Mouse (Mus musculus) G1E (cell line): Measurements from ENCODE around the gene Prkg2. TPM values are rescaled to one million over a fixed set of nuclear protein-coding genes. Genes with fewer than 3 reads are reported as not detected.

ENCODE experiments used
- ATAC-seq: 2 replicates; pipeline ENCODE4 v1.8.0; 2016; ENCODE audit warnings: mild to moderate bottlenecking; ENCODE audit not compliant: insufficient number of reproducible peaks, poor library complexity, low FRiP score, severe bottlenecking; ENCODE audit errors: extremely low read depth
- DNase-seq: peaks from one replicate; pipeline ENCODE4 v3.0.0; 2012; ENCODE audit warnings: low spot score
- H3K27me3 ChIP-seq: 2 replicates; pipeline ENCODE4 v1.6.1; 2012; ENCODE audit warnings: mild to moderate bottlenecking, low read length, inconsistent platforms; ENCODE audit not compliant: insufficient read depth
- H3K36me3 ChIP-seq: replicated peaks from 2 replicates; pipeline ENCODE3; 2012; ENCODE audit warnings: mild to moderate bottlenecking, inconsistent platforms
- H3K4me1 ChIP-seq: 2 replicates; pipeline ENCODE4 v1.6.1; 2012; ENCODE audit warnings: low read depth, low read length, inconsistent platforms, mixed read lengths; ENCODE audit not compliant: insufficient read depth
- H3K4me3 ChIP-seq: 2 replicates; pipeline ENCODE4 v1.5.1; 2012; ENCODE audit warnings: low read depth, mild to moderate bottlenecking, inconsistent platforms, low read length, moderate library complexity, mixed read lengths
- H3K9me3 ChIP-seq: replicated peaks from 2 replicates; pipeline ENCODE4 v1.6.1; 2012; ENCODE audit warnings: inconsistent platforms
- CTCF ChIP-seq: IDR thresholded peaks from 2 replicates; pipeline ENCODE4 v1.5.1; 2012; ENCODE audit warnings: low read depth, low read length, inconsistent platforms, mixed read lengths
- GATA1 ChIP-seq: IDR thresholded peaks from 2 replicates; pipeline ENCODE4 v1.6.1; 2012; ENCODE audit warnings: borderline replicate concordance, low read length, inconsistent platforms, mixed read lengths
- GATA2 ChIP-seq: IDR thresholded peaks from 2 replicates; pipeline ENCODE4 v1.6.1; 2012; ENCODE audit warnings: low read depth, low read length, inconsistent platforms, borderline replicate concordance
- POLR2AphosphoS5 ChIP-seq: IDR thresholded peaks from 2 replicates; pipeline ENCODE4 v1.6.1; 2012; ENCODE audit warnings: low read depth, low read length, inconsistent platforms; ENCODE audit not compliant: insufficient replicate concordance
- TAL1 ChIP-seq: conservative IDR thresholded peaks from 2 replicates; pipeline ENCODE4 v1.6.1; 2012; ENCODE audit warnings: low read depth, low read length, inconsistent platforms, mixed read lengths
- polyA plus RNA-seq: library from polyadenylated mRNA; stranded (reverse); fragments of >175 nt; gene quantifications from 2 replicates; pipeline ENCODE4 v1.2.3, GENCODE M21; 2012
- total RNA-seq, 2 experiments: library from RNA; stranded (forward) in 1 of 2; stranded (reverse) in 1 of 2; fragments of 200-1000 nt in 1 of 2; fragments of >200 nt in 1 of 2; fragmentation: Nextera tagmentation in 1 of 2; gene quantifications; 2 replicates each; pipeline ENCODE4 v1.2.3; 2014 to 2017

Gene Prkg2
- total RNA-seq (2014; fragmentation: Nextera tagmentation) (not detected in 2 replicates), total RNA-seq (2017) (0.11 and 0.52 TPM in 2 replicates), polyA plus RNA-seq (not detected in 2 replicates)

DNA sequence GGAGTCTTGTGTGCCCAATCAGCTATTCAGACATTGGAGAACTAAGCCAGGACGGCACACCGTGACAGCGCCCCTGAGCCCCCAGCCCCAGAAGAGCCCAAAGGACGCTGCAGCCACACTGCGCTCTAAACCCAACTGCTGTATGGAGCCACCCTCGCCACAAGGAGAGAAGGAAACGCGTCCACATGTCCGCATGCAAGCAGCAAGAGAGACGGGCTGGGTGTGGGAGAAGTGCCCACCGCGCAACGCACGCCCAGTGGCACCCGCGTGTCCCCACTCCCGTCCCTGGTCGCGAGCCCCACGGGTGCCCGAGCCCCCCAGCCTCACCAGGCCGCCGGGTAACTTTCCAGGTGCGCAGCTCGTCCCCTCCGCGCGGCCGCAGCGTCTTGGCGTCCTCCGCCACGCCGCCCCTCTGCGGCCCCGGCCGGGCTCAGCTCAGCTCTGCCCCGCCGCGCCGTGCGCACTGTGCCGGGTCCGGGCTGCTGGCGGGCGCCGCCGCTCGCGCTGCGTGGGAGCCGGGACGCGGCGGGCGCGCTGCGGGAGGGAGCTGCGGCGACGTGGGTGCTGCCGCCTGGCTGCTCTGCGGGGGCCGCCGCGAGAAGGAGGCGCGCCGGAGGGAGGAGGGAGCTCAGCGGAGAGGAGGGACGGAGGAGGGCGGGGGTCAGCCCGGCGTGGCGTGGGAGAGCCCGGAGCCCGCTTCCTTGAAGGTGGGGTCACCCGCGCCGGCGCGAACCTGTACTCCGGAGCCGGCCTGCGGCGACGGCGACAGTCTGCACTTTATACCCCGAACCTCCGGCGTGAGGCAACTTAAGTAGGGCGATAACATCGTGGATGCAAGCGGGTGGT lies at the start of gene Prkg2:
Prkg2 (minus strand) TSS at position 756 of the 846 bp plus-strand sequence.
- DNase-seq = no peak
- ATAC-seq = no peak
- Histone ChIP-seq H3K4me1 (no peaks in the 10 kb centered on the region), H3K27me3 (no peaks in the 10 kb centered on the region), H3K4me3 (no peak within 1 kb of the TSS; the same call in 1 of the 2 replicates), H3K9me3 (peaks cover 57% of the 10 kb centered on the region), H3K36me3 (no peaks in the 10 kb centered on the region)
- no peak for TF ChIP-seq CTCF
- no peak for TF ChIP-seq GATA2
- no peak for TF ChIP-seq POLR2AphosphoS5
- no peak for TF ChIP-seq TAL1
- no peak for TF ChIP-seq GATA1

DNA sequence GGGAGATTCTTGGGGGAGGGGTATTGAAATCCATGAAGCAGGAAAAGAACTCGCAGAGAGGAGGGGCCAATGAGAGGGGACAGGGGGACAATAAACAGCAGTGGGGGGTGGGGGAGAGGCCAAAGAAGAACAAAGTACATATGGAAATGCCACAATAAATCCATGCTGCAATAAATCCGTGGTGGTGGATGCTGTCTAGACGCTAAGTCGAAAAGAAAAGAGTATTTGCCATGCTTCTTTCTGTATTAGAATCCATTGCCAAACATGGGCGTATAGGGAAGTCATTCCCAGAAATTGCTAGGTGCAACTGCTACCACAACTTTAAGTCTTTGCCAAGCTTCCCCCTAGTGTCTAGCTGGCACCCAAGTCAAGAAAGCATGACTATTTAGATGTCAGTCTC lies 46.8 kb upstream of the Prkg2 start:
- Histone ChIP-seq H3K9me3 (peaks cover 26% of the 10 kb centered on the region), H3K36me3 (no peaks in the 10 kb centered on the region), H3K27me3 (no peaks in the 10 kb centered on the region), H3K4me3 (no peak overlapping the region), H3K4me1 (no peaks in the 10 kb centered on the region)
- DNase-seq = no peak
- TF ChIP-seq POLR2AphosphoS5 = no peak
- no peak for TF ChIP-seq GATA1
- TF ChIP-seq TAL1 = no peak
- no peak for TF ChIP-seq CTCF
- no peak for TF ChIP-seq GATA2
- no peak for ATAC-seq

DNA sequence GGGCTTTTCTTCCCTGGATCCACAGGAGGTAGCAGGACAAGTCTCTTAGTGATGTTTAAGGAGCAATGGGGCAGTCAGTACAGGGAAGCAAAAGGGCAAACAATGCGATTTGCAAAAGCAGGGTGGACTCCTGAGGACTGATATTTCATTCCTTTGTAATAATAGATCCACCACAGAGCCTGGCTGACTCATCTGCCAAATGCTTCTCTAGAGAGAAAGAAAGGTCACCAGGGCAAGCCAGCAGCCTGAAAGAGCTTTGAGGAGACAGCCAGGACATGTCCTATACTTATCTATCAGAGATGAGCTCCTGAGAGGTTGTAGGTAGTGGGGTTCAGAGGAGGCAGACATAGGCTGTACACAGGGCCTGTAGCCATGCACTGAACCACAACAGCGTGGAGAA lies 41.2 kb upstream of the Prkg2 start:
- H3K4me3 ChIP-seq = no peak overlapping the region
- no peaks in the 10 kb centered on the region for H3K4me1 ChIP-seq
- H3K36me3 ChIP-seq = no peaks in the 10 kb centered on the region
- ATAC-seq (no peak), DNase-seq (no peak)
- no peaks in the 10 kb centered on the region for H3K27me3 ChIP-seq
- H3K9me3 ChIP-seq = peaks cover 32% of the 10 kb centered on the region
- no peak for TF ChIP-seq CTCF
- TF ChIP-seq TAL1 = no peak
- no peak for TF ChIP-seq GATA1
- TF ChIP-seq GATA2 = no peak

DNA sequence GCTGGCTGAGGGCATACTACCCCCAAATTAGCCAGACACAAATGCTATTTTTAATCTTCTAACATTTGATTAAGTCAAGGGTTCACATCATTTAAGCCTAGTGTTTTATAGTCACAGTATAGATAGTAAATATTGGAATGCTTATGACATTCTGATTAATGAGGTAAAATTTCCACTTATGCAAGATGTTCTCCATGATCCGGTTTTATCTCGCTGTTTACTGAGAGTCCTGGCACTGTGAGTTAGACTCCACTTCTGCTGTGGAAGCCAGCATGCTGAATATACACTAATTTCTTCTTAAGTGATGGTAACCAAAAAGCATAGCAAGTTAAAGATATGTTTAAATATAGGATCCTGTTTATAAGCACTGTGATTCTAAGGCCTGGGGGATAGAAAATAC lies 31.2 kb upstream of the Prkg2 start:
- TF ChIP-seq CTCF (no peak), POLR2AphosphoS5 (no peak), TAL1 (no peak), GATA2 (no peak), GATA1 (no peak)
- DNase-seq (no peak), ATAC-seq (no peak)

DNA sequence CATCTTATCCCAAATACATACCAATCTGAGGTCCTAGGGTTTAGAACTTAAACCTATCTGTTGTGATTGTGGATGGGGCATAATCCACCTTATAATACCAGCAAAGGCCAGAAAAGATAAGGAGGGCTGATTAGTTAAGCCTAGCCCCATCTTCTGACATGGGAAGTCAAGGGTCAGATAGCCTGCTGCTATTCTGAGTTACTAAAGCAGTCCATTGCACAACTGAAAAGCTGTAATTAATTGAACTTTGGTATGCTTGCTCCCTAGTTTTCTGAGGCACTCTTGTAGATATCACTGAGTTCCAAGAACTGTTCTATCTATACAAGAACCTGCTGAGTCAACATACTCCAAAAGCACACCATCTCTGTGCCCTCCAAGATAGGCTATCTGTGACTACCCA lies 25.4 kb upstream of the Prkg2 start:
- TF ChIP-seq CTCF = no peak
- TF ChIP-seq GATA1 = no peak
- TF ChIP-seq GATA2 = no peak
- no peak for TF ChIP-seq TAL1
- TF ChIP-seq POLR2AphosphoS5 = no peak
- Histone ChIP-seq H3K27me3 (no peaks in the 10 kb centered on the region), H3K9me3 (peaks cover 21% of the 10 kb centered on the region), H3K36me3 (no peaks in the 10 kb centered on the region), H3K4me3 (no peak overlapping the region), H3K4me1 (no peaks in the 10 kb centered on the region)
- ATAC-seq (no peak), DNase-seq (no peak)

More for the DNA sequence above, 31.2 kb upstream of the Prkg2 start:
- Histone ChIP-seq H3K9me3 (peaks cover 21% of the 10 kb centered on the region), H3K36me3 (no peaks in the 10 kb centered on the region), H3K4me1 (no peaks in the 10 kb centered on the region), H3K27me3 (no peaks in the 10 kb centered on the region), H3K4me3 (no peak overlapping the region)

DNA sequence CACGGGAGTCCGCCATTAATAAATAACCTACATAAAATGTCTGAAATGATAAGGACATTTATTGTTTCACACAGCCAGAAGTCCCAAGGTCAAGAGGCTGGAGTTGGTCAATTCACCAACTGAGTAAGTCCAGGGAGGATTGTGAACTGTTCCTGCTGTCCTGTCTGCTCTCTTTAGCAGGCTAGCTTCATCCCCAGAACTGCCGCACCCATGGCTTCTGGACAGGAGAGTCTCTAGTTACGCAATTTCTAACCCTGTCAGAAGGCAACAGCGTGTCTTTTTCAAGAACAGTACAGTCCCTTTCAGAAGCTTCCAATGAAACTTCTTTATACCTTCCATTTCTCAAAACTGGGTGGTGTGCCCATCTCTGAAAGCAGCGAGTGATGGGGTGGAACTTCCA lies 1.9 kb upstream of the Prkg2 start:
- DNase-seq (no peak), ATAC-seq (no peak)
- TF ChIP-seq POLR2AphosphoS5 = no peak
- TF ChIP-seq CTCF = no peak
- TF ChIP-seq GATA2 = no peak
- Histone ChIP-seq H3K27me3 (no peaks in the 10 kb centered on the region), H3K36me3 (no peaks in the 10 kb centered on the region), H3K9me3 (peaks cover 56% of the 10 kb centered on the region), H3K4me1 (no peaks in the 10 kb centered on the region), H3K4me3 (no peak overlapping the region)
